Mouse (Mus musculus) myocyte (in vitro differentiated cells): ENCODE measurements at regions not wholly inside any gene's neighbourhood (a gene's known extent, or its start where the extent isn't known, plus 50 kb on each side); places are given as distances from the start of the nearest gene placed in this dataset.

Experiments
- H3K27me3 ChIP-seq: one replicate; pipeline ENCODE4 v1.6.1; 2011; ENCODE audit not compliant: control insufficient read depth, insufficient read depth, insufficient read length
- H3K36me3 ChIP-seq: one replicate; pipeline ENCODE4 v1.6.1; 2011; ENCODE audit not compliant: control insufficient read depth, insufficient read depth
- H3K4me2 ChIP-seq: one replicate; pipeline ENCODE4 v1.6.1; 2011; ENCODE audit warnings: low read depth, control low read depth
- H3K4me3 ChIP-seq: one replicate; pipeline ENCODE4 v1.5.1; 2011; ENCODE audit warnings: mild to moderate bottlenecking, control low read depth, moderate library complexity
- H3K79me2 ChIP-seq: one replicate; pipeline ENCODE4 v1.6.1; 2011; ENCODE audit not compliant: control insufficient read depth, insufficient read depth
- H3ac ChIP-seq: one replicate; pipeline ENCODE4 v1.6.1; 2011; ENCODE audit not compliant: control insufficient read depth, insufficient read length
- CEBPB ChIP-seq: IDR thresholded peaks from 2 replicates; pipeline ENCODE4 v1.6.1; 2011; ENCODE audit warnings: mild to moderate bottlenecking, moderate library complexity; ENCODE audit not compliant: poor library complexity, insufficient read depth, severe bottlenecking
- E2F4 ChIP-seq: IDR thresholded peaks from one replicate; pipeline ENCODE4 v1.6.1; 2011; ENCODE audit warnings: mild to moderate bottlenecking, control low read depth, moderate library complexity; ENCODE audit not compliant: insufficient read depth
- MAX ChIP-seq: IDR thresholded peaks from one replicate; pipeline ENCODE4 v1.6.1; 2011; ENCODE audit warnings: low read depth, mild to moderate bottlenecking, control low read depth
- MYOD1 ChIP-seq, 3 experiments: IDR thresholded peaks; one replicate each; pipeline ENCODE4 v1.6.1; 2011; ENCODE audit warnings: control low read depth in 2 of 3, low read depth in 2 of 3, mild to moderate bottlenecking in 2 of 3, moderate library complexity in 1 of 3; ENCODE audit not compliant: insufficient read length in 2 of 3, control insufficient read depth in 1 of 3
- MYOG ChIP-seq, 3 experiments: IDR thresholded peaks; one replicate each; pipeline ENCODE4 v1.6.1; 2011; ENCODE audit warnings: control low read depth in 2 of 3, low read depth in 2 of 3, mild to moderate bottlenecking in 2 of 3; ENCODE audit not compliant: insufficient read length in 2 of 3, control insufficient read depth in 1 of 3, insufficient read depth in 1 of 3
- POLR2A ChIP-seq: IDR thresholded peaks from one replicate; pipeline ENCODE4 v1.6.1; 2011; ENCODE audit warnings: low read depth, mild to moderate bottlenecking, control low read depth, moderate library complexity; ENCODE audit not compliant: insufficient read length
- POLR2AphosphoS2 ChIP-seq: IDR thresholded peaks from one replicate; pipeline ENCODE4 v1.6.1; 2011; ENCODE audit warnings: low read depth, control low read depth; ENCODE audit not compliant: insufficient read length
- REST ChIP-seq: IDR thresholded peaks from one replicate; pipeline ENCODE4 v1.6.1; 2011; ENCODE audit warnings: mild to moderate bottlenecking, control low read depth, moderate library complexity; ENCODE audit not compliant: insufficient read depth, insufficient read length
- SRF ChIP-seq: IDR thresholded peaks from one replicate; pipeline ENCODE4 v1.6.1; 2011; ENCODE audit warnings: low read depth; ENCODE audit not compliant: control insufficient read depth, insufficient read length
- TCF12 ChIP-seq: IDR thresholded peaks from one replicate; pipeline ENCODE4 v1.6.1; 2011; ENCODE audit warnings: mild to moderate bottlenecking, control low read depth; ENCODE audit not compliant: poor library complexity, insufficient read depth, severe bottlenecking
- TCF3 ChIP-seq: IDR thresholded peaks from one replicate; pipeline ENCODE4 v1.6.1; 2011; ENCODE audit warnings: low read depth, control low read depth; ENCODE audit not compliant: insufficient read length
- USF1 ChIP-seq: IDR thresholded peaks from one replicate; pipeline ENCODE4 v1.6.1; 2011; ENCODE audit warnings: low read depth, mild to moderate bottlenecking, control low read depth, moderate library complexity

GRCm38 (mm10) chr12:27468141-27468540, 125.8 kb upstream of the Sox11 start:
- Histone ChIP-seq H3K4me3 (no peak overlapping the region), H3K36me3 (no peaks in the 10 kb centered on the region), H3K27me3 (no peaks in the 10 kb centered on the region), H3ac (no peak overlapping the region), H3K79me2 (no peaks in the 10 kb centered on the region), H3K4me2 (peak overlapping the region; percentile 43)
- no peak for TF ChIP-seq POLR2AphosphoS2
- TF ChIP-seq TCF12 = peak; percentile 56
- no peak for TF ChIP-seq SRF
- TF ChIP-seq E2F4 = no peak
- no peak for TF ChIP-seq MAX
- TF ChIP-seq REST = no peak
- no peak for TF ChIP-seq CEBPB
- TF ChIP-seq POLR2A = no peak
- TF ChIP-seq MYOG (IDR thresholded peaks at IDR 0.05; ENCODE audit: control insufficient read depth in 1 of 3, insufficient read depth in 1 of 3, insufficient read length in 2 of 3, low read depth in 2 of 3) = peak in 1 of 3 experiments; percentile 40
- no peak for TF ChIP-seq USF1
- peak; percentile 25 for TF ChIP-seq TCF3
- peak in 2 of 3 experiments; percentile 82 to 88 for TF ChIP-seq MYOD1 (IDR thresholded peaks at IDR 0.05; ENCODE audit: control insufficient read depth in 1 of 3, insufficient read length in 2 of 3, low read depth in 2 of 3)

- H3K27me3 ChIP-seq = no peaks in the 10 kb centered on the region
- H3K4me2 ChIP-seq = no peak overlapping the region
- H3K4me3 ChIP-seq = no peak overlapping the region
- H3ac ChIP-seq = no peak overlapping the region
- no peak for TF ChIP-seq E2F4
- no peak for TF ChIP-seq MYOD1 (IDR thresholded peaks at IDR 0.05; ENCODE audit: control insufficient read depth in 1 of 3, insufficient read length in 2 of 3, low read depth in 2 of 3)
- TF ChIP-seq MYOG (IDR thresholded peaks at IDR 0.05; ENCODE audit: control insufficient read depth in 1 of 3, insufficient read depth in 1 of 3, insufficient read length in 2 of 3, low read depth in 2 of 3) = no peak
- no peak for TF ChIP-seq POLR2AphosphoS2
- TF ChIP-seq CEBPB = no peak
- TF ChIP-seq USF1 = no peak
- no peak for TF ChIP-seq MAX
- no peak for TF ChIP-seq SRF
- TF ChIP-seq TCF3 = no peak
- TF ChIP-seq REST = no peak
- H3K79me2 ChIP-seq = no peaks in the 10 kb centered on the region
- H3K36me3 ChIP-seq = no peaks in the 10 kb centered on the region
Observed at GRCm38 (mm10) chr12:27465499-27466150, 123.3 kb upstream of the Sox11 start.

- no peaks in the 10 kb centered on the region for H3K27me3 ChIP-seq
- no peaks in the 10 kb centered on the region for H3K79me2 ChIP-seq
- TF ChIP-seq MAX (no peak), E2F4 (no peak), MYOG (IDR thresholded peaks at IDR 0.05; ENCODE audit: control insufficient read depth in 1 of 3, insufficient read depth in 1 of 3, insufficient read length in 2 of 3, low read depth in 2 of 3) (no peak), REST (no peak), MYOD1 (IDR thresholded peaks at IDR 0.05; ENCODE audit: control insufficient read depth in 1 of 3, insufficient read length in 2 of 3, low read depth in 2 of 3) (no peak), TCF12 (no peak), POLR2A (no peak), SRF (no peak), TCF3 (no peak), CEBPB (no peak), POLR2AphosphoS2 (no peak), USF1 (no peak)
- no peaks in the 10 kb centered on the region for H3K36me3 ChIP-seq
- H3K4me3 ChIP-seq = no peak overlapping the region
- H3K4me2 ChIP-seq = no peak overlapping the region
- H3ac ChIP-seq = no peak overlapping the region
Observed at GRCm38 (mm10) chr12:27458674-27459073, 116.3 kb upstream of the Sox11 start.

- no peak overlapping the region for H3K4me3 ChIP-seq
- H3K4me2 ChIP-seq = peak overlapping the region; percentile 28
- no peaks in the 10 kb centered on the region for H3K79me2 ChIP-seq
- TF ChIP-seq CEBPB (no peak), TCF12 (peak; percentile 60), MYOD1 (IDR thresholded peaks at IDR 0.05; ENCODE audit: control insufficient read depth in 1 of 3, insufficient read length in 2 of 3, low read depth in 2 of 3) (peak in 2 of 3 experiments; percentile 47 to 65), TCF3 (no peak), USF1 (no peak), SRF (no peak), POLR2A (no peak)
- H3K36me3 ChIP-seq = no peaks in the 10 kb centered on the region
- H3ac ChIP-seq = no peak overlapping the region
- H3K27me3 ChIP-seq = no peaks in the 10 kb centered on the region
Observed at GRCm38 (mm10) chr12:27437661-27438345, 95.4 kb upstream of the Sox11 start.
